Comparison of ENCODE assay signal across 8 mouse cellular contexts in the genomic region with DNA sequence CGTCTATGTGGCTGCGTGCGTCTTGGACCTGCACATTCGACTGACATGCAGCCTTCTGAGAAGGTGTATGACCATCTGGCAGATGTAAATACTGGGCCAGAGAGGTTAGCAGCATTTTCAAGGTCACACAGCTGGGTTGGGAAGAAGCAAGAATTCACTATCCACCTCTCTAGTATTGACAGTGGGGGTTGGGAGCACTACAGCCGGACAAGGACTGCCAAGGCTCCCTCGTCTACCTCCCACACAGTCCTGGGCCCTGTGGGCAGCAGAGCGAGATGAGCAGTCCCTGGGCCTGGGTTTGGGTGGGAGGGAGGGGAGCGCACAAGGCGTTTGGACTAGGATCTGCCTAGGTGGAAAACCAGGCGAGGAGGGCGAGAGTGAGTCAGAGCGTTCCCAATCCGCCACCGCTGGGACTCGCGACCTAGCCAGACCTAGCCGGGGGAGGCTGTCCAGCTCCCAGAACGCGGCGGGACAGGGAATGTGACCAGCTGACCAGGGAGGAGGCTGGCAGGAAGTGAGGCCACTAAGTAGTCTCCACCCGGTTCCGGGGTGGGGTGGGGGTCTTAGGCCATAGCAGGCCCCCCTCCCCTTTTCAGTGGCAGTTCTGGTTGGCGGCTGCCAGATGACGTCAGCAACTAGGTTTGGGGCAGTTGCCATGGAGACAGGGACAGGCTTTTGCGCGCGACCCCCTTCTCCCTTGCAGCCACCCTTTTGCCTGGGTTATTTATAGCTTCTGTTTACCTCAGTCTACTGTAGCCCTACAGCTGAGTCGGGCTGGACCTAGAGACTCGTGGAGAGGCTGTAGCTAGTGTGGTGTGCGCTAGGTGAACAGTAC. TPM values are rescaled to one million over a fixed set of nuclear protein-coding genes. Genes with fewer than 3 reads are reported as not detected.
DNase-seq lines count a peak whose midpoint lies in the region; ATAC-seq and TF ChIP-seq lines count a peak whose summit lies in the region.

No protein-coding gene starts in this region.

- peaks cover 32% of the 10 kb centered on the region for H3K4me1 ChIP-seq in bone marrow macrophage, adult 2 months (ENCODE audit: control insufficient read depth, insufficient read depth, low read length)
- peaks cover 39% of the 10 kb centered on the region for H3K4me1 ChIP-seq in heart, embryonic 12.5 days (replicated peaks)
- peaks cover 38% of the 10 kb centered on the region for H3K4me1 ChIP-seq in kidney, embryonic 16.5 days (ENCODE audit: insufficient read depth, low read length)
- H3K4me1 ChIP-seq in liver, embryonic 11.5 days (replicated peaks; ENCODE audit: control insufficient read depth, insufficient read depth, low read length) = peaks cover 44% of the 10 kb centered on the region
- peaks cover 17% of the 10 kb centered on the region for H3K4me1 ChIP-seq in stomach, embryonic 14.5 days (ENCODE audit: control insufficient read depth, insufficient read depth, low read length)

- ATAC-seq in erythroblast, adult 5-6 weeks (replicated peaks; ENCODE audit: low FRiP score, poor library complexity, severe bottlenecking) = 0 out of 2 replicates have a peak, but pooled peaks have one; percentile 9
- peak; percentile 76 for ATAC-seq in heart, embryonic 12.5 days (ENCODE audit: insufficient number of reproducible peaks, low FRiP score)
- peak; percentile 85 for ATAC-seq in kidney, embryonic 16.5 days (ENCODE audit: low FRiP score, low TSS enrichment)
- ATAC-seq in liver, embryonic 11.5 days (replicated peaks; ENCODE audit: low FRiP score) = peak; percentile 42
- ATAC-seq in stomach, embryonic 14.5 days (ENCODE audit: insufficient number of reproducible peaks, insufficient read depth, low FRiP score, low read depth) = peak; percentile 67

- WGBS in heart, embryonic 12.5 days = under 1% methylated on average over 30 of the region's 30 CpGs
- WGBS in kidney, embryonic 16.5 days = under 1% methylated on average over 30 of the region's 30 CpGs
- WGBS in liver, embryonic 11.5 days = under 1% methylated on average over 30 of the region's 30 CpGs
- WGBS in stomach, embryonic 14.5 days = 1% methylated on average over 30 of the region's 30 CpGs

- H3K9me3 ChIP-seq in heart, embryonic 12.5 days (replicated peaks) = no peaks in the 10 kb centered on the region
- H3K9me3 ChIP-seq in kidney, embryonic 16.5 days (ENCODE audit: low read length) = no peaks in the 10 kb centered on the region
- no peaks in the 10 kb centered on the region for H3K9me3 ChIP-seq in liver, embryonic 11.5 days (ENCODE audit: control insufficient read depth, low read length)
- H3K9me3 ChIP-seq in stomach, embryonic 14.5 days (ENCODE audit: control insufficient read depth, low read depth, low read length) = no peaks in the 10 kb centered on the region

- no peak for TF ChIP-seq CTCF in bone marrow macrophage, adult 2 months (IDR thresholded peaks at IDR 0.05; ENCODE audit: low read depth, low read length)

- H3K27me3 ChIP-seq in heart, embryonic 12.5 days (replicated peaks) = no peaks in the 10 kb centered on the region
- H3K27me3 ChIP-seq in kidney, embryonic 16.5 days (ENCODE audit: insufficient read depth, low read length) = no peaks in the 10 kb centered on the region
- no peaks in the 10 kb centered on the region for H3K27me3 ChIP-seq in liver, embryonic 11.5 days (replicated peaks; ENCODE audit: control insufficient read depth, insufficient read depth, low read length)
- no peaks in the 10 kb centered on the region for H3K27me3 ChIP-seq in myocyte (ENCODE audit: control insufficient read depth, insufficient read depth, insufficient read length)
- no peaks in the 10 kb centered on the region for H3K27me3 ChIP-seq in stomach, embryonic 14.5 days (ENCODE audit: control insufficient read depth, insufficient read depth, low read length)

- H3K36me3 ChIP-seq in heart, embryonic 12.5 days = 0 out of 2 replicates have a peak, but pooled peaks cover 5% of the 10 kb centered on the region
- H3K36me3 ChIP-seq in kidney, embryonic 16.5 days (ENCODE audit: insufficient read depth, low read length) = no peaks in the 10 kb centered on the region
- no peaks in the 10 kb centered on the region for H3K36me3 ChIP-seq in liver, embryonic 11.5 days (ENCODE audit: control insufficient read depth, insufficient read depth, low read length)
- no peaks in the 10 kb centered on the region for H3K36me3 ChIP-seq in myocyte (ENCODE audit: control insufficient read depth, insufficient read depth)
- no peaks in the 10 kb centered on the region for H3K36me3 ChIP-seq in stomach, embryonic 14.5 days (ENCODE audit: control insufficient read depth, insufficient read depth, low read length)

- H3K27ac ChIP-seq in bone marrow macrophage, adult 2 months (ENCODE audit: insufficient read depth, low read depth, low read length) = peak overlapping the region; percentile 10; the same call in 1 of the 2 replicates
- peak overlapping the region; percentile 96 for H3K27ac ChIP-seq in heart, embryonic 12.5 days (ENCODE audit: poor library complexity, severe bottlenecking)
- H3K27ac ChIP-seq in kidney, embryonic 16.5 days (ENCODE audit: low read length) = peak overlapping the region; percentile 91
- peak overlapping the region; percentile 69 for H3K27ac ChIP-seq in liver, embryonic 11.5 days (ENCODE audit: low read depth, low read length)
- peak overlapping the region; percentile 88 for H3K27ac ChIP-seq in stomach, embryonic 14.5 days (ENCODE audit: low read length)

- peak overlapping the region; percentile 71 for H3ac ChIP-seq in myocyte (ENCODE audit: control insufficient read depth, insufficient read length)

- DNase-seq in B cell, adult 2 months = peak; percentile 85 to 86
- peak; percentile 86 for DNase-seq in liver, embryonic 11.5 days (ENCODE audit: low spot score)

- H3K9ac ChIP-seq in heart, embryonic 12.5 days = peak overlapping the region; percentile 95
- H3K9ac ChIP-seq in kidney, embryonic 16.5 days (replicated peaks; ENCODE audit: low read length) = peak overlapping the region; percentile 74
- H3K9ac ChIP-seq in liver, embryonic 11.5 days (ENCODE audit: low read depth, low read length) = peak overlapping the region; percentile 74
- peak overlapping the region; percentile 31; the same call in 1 of the 2 replicates for H3K9ac ChIP-seq in stomach, embryonic 14.5 days (replicated peaks; ENCODE audit: low read depth, low read length)

- peak overlapping the region; percentile 93 for H3K4me2 ChIP-seq in heart, embryonic 12.5 days
- peak overlapping the region; percentile 78 for H3K4me2 ChIP-seq in kidney, embryonic 16.5 days (replicated peaks; ENCODE audit: low read depth, low read length)
- H3K4me2 ChIP-seq in liver, embryonic 11.5 days = peak overlapping the region; percentile 97
- H3K4me2 ChIP-seq in myocyte (ENCODE audit: low read depth) = peak overlapping the region; percentile 98
- H3K4me2 ChIP-seq in stomach, embryonic 14.5 days (replicated peaks; ENCODE audit: low read depth, low read length) = peak overlapping the region; percentile 91

- peaks cover 48% of the 10 kb centered on the region for H3K79me2 ChIP-seq in myocyte (ENCODE audit: control insufficient read depth, insufficient read depth)

- H3K4me3 ChIP-seq in bone marrow macrophage, adult 2 months (ENCODE audit: insufficient read depth, low read length) = peak overlapping the region; percentile 82
- peak overlapping the region; percentile 72 for H3K4me3 ChIP-seq in heart, embryonic 12.5 days
- H3K4me3 ChIP-seq in kidney, embryonic 16.5 days (ENCODE audit: low read length) = peak overlapping the region; percentile 58
- H3K4me3 ChIP-seq in liver, embryonic 11.5 days (ENCODE audit: low read depth, low read length) = peak overlapping the region; percentile 63
- H3K4me3 ChIP-seq in myocyte = peak overlapping the region; percentile 84
- H3K4me3 ChIP-seq in stomach, embryonic 14.5 days (ENCODE audit: low read depth, low read length) = peak overlapping the region; percentile 68

- no peak for TF ChIP-seq POLR2A in bone marrow macrophage, adult 2 months (IDR thresholded peaks at IDR 0.05; ENCODE audit: borderline replicate concordance, low read depth, low read length)
- TF ChIP-seq POLR2A in myocyte (IDR thresholded peaks at IDR 0.05; ENCODE audit: insufficient read length, low read depth) = peak; percentile 98

RNA-seq across cellular contexts. Expression of a gene that starts 1.4 kb away (rescaled TPM):
- 15.5 and 17.9 TPM in 2 replicates for polyA plus RNA-seq in bone marrow macrophage, adult 2 months (2012; ENCODE audit: insufficient read depth, insufficient read length, missing spikeins)
- total RNA-seq in erythroblast, adult 5-6 weeks (2015; ENCODE audit: low replicate concordance) = 16.3 and 17.6 TPM in 2 replicates
- total RNA-seq in erythroblast, adult 5-6 weeks (2017; ENCODE audit: low replicate concordance) = 1.7 and 2.6 TPM in 2 replicates
- polyA plus RNA-seq in heart, embryonic 12.5 days (2016; fragmentation: Nextera tagmentation; extraction: Ambion mirVana) = 32.8 and 33.4 TPM in 2 replicates
- 44.5 and 46.3 TPM in 2 replicates for polyA plus RNA-seq in kidney, embryonic 16.5 days (2015; fragmentation: Nextera tagmentation; extraction: Ambion mirVana)
- polyA plus RNA-seq in liver, embryonic 11.5 days (2014; fragmentation: Nextera tagmentation; extraction: Ambion mirVana) = 31.4 and 33.0 TPM in 2 replicates
- 47.6 TPM for polyA plus RNA-seq in myocyte (2012; fragmentation: generic; extraction: Trizol)
- 18.5 and 20.8 TPM in 2 replicates for polyA plus RNA-seq in stomach, embryonic 14.5 days (2014; fragmentation: Nextera tagmentation; extraction: Ambion mirVana)

RNA-seq across cellular contexts. Expression of a gene that starts 30.0 kb away (rescaled TPM):
- 60.3 and 61.3 TPM in 2 replicates for polyA plus RNA-seq in bone marrow macrophage, adult 2 months (2012; ENCODE audit: insufficient read depth, insufficient read length, missing spikeins)
- 51.6 and 81.5 TPM in 2 replicates for total RNA-seq in erythroblast, adult 5-6 weeks (2015; ENCODE audit: low replicate concordance)
- 68.8 and 99.5 TPM in 2 replicates for total RNA-seq in erythroblast, adult 5-6 weeks (2017; ENCODE audit: low replicate concordance)
- polyA plus RNA-seq in heart, embryonic 12.5 days (2016; fragmentation: Nextera tagmentation; extraction: Ambion mirVana) = 66.1 and 75.9 TPM in 2 replicates
- 117 and 134 TPM in 2 replicates for polyA plus RNA-seq in kidney, embryonic 16.5 days (2015; fragmentation: Nextera tagmentation; extraction: Ambion mirVana)
- 79.0 and 83.2 TPM in 2 replicates for polyA plus RNA-seq in liver, embryonic 11.5 days (2014; fragmentation: Nextera tagmentation; extraction: Ambion mirVana)
- polyA plus RNA-seq in myocyte (2012; fragmentation: generic; extraction: Trizol) = 17.6 TPM
- 96.0 and 101 TPM in 2 replicates for polyA plus RNA-seq in stomach, embryonic 14.5 days (2014; fragmentation: Nextera tagmentation; extraction: Ambion mirVana)

RNA-seq across cellular contexts. Expression of a gene that starts 30.8 kb away (rescaled TPM):
- not detected in 2 replicates for polyA plus RNA-seq in bone marrow macrophage, adult 2 months (2012; ENCODE audit: insufficient read depth, insufficient read length, missing spikeins)
- not detected in 2 replicates for total RNA-seq in erythroblast, adult 5-6 weeks (2015; ENCODE audit: low replicate concordance)
- not detected in 2 replicates for total RNA-seq in erythroblast, adult 5-6 weeks (2017; ENCODE audit: low replicate concordance)
- 0.51 and 0.64 TPM in 2 replicates for polyA plus RNA-seq in heart, embryonic 12.5 days (2016; fragmentation: Nextera tagmentation; extraction: Ambion mirVana)
- polyA plus RNA-seq in kidney, embryonic 16.5 days (2015; fragmentation: Nextera tagmentation; extraction: Ambion mirVana) = 0.84 and 1.2 TPM in 2 replicates
- 0.53 TPM in 1 of 2 replicates, not detected in the other for polyA plus RNA-seq in liver, embryonic 11.5 days (2014; fragmentation: Nextera tagmentation; extraction: Ambion mirVana)
- 0.47 TPM for polyA plus RNA-seq in myocyte (2012; fragmentation: generic; extraction: Trizol)
- 0.95 and 1.5 TPM in 2 replicates for polyA plus RNA-seq in stomach, embryonic 14.5 days (2014; fragmentation: Nextera tagmentation; extraction: Ambion mirVana)

RNA-seq across cellular contexts. Expression of a gene that starts 40.6 kb away (rescaled TPM):
- 177 and 186 TPM in 2 replicates for polyA plus RNA-seq in bone marrow macrophage, adult 2 months (2012; ENCODE audit: insufficient read depth, insufficient read length, missing spikeins)
- total RNA-seq in erythroblast, adult 5-6 weeks (2015; ENCODE audit: low replicate concordance) = 72.8 and 90.9 TPM in 2 replicates
- total RNA-seq in erythroblast, adult 5-6 weeks (2017; ENCODE audit: low replicate concordance) = 46.0 and 50.9 TPM in 2 replicates
- 51.4 and 52.9 TPM in 2 replicates for polyA plus RNA-seq in heart, embryonic 12.5 days (2016; fragmentation: Nextera tagmentation; extraction: Ambion mirVana)
- polyA plus RNA-seq in kidney, embryonic 16.5 days (2015; fragmentation: Nextera tagmentation; extraction: Ambion mirVana) = 106 and 111 TPM in 2 replicates
- polyA plus RNA-seq in liver, embryonic 11.5 days (2014; fragmentation: Nextera tagmentation; extraction: Ambion mirVana) = 74.2 and 76.3 TPM in 2 replicates
- 126 TPM for polyA plus RNA-seq in myocyte (2012; fragmentation: generic; extraction: Trizol)
- polyA plus RNA-seq in stomach, embryonic 14.5 days (2014; fragmentation: Nextera tagmentation; extraction: Ambion mirVana) = 75.8 and 82.9 TPM in 2 replicates

Comparison
In these comparisons a context has a peak if more than half of its experiments do, and no peak if none do; other contexts are left out.
1. Peak in every context shown above with its lines: DNase-seq, ATAC-seq, H3K4me3 ChIP-seq and H3K27ac ChIP-seq.
2. H3K27ac ChIP-seq: peak in every context shown above with its lines; median percentile 96 in heart, embryonic 12.5 days; 91 in kidney, embryonic 16.5 days; 88 in stomach, embryonic 14.5 days; 69 in liver, embryonic 11.5 days; 10 in bone marrow macrophage, adult 2 months.
3. ATAC-seq: peak in every context shown above with its lines; median percentile 85 in kidney, embryonic 16.5 days; 76 in heart, embryonic 12.5 days; 67 in stomach, embryonic 14.5 days; 42 in liver, embryonic 11.5 days; 9 in erythroblast, adult 5-6 weeks.
4. H3K9ac ChIP-seq: peak in every context shown above with its lines; median percentile 95 in heart, embryonic 12.5 days; 74 in kidney, embryonic 16.5 days; 74 in liver, embryonic 11.5 days; 31 in stomach, embryonic 14.5 days.